Mouse (Mus musculus) limb, embryonic 13.5 days (tissue): Measurements from ENCODE around the gene Eid3. TPM values are rescaled to one million over a fixed set of nuclear protein-coding genes. Genes with fewer than 3 reads are reported as not detected.

Source experiments
- ATAC-seq: fragments of 200-750 bp; cut with Nextera tagmentation; 2 replicates; pipeline ENCODE4 v1.8.0; 2017; ENCODE audit warnings: low read depth, moderate number of reproducible peaks, moderate TSS enrichment; ENCODE audit not compliant: low FRiP score
- H3K27ac ChIP-seq: fragments of 300-500 bp; sonication (generic); 2 replicates; pipeline ENCODE4 v1.5.1; 2015; ENCODE audit warnings: inconsistent platforms, mild to moderate bottlenecking, moderate library complexity
- H3K27me3 ChIP-seq: fragments of 300-500 bp; sonication (generic); 2 replicates; pipeline ENCODE4 v1.6.1; 2015; ENCODE audit warnings: mild to moderate bottlenecking, inconsistent platforms
- H3K36me3 ChIP-seq: fragments of 300-500 bp; sonication (generic); 2 replicates; pipeline ENCODE4 v1.6.1; 2015; ENCODE audit warnings: inconsistent platforms, mild to moderate bottlenecking, moderate library complexity
- H3K4me1 ChIP-seq: fragments of 300-500 bp; sonication (generic); 2 replicates; pipeline ENCODE4 v1.6.1; 2015; ENCODE audit warnings: inconsistent platforms
- H3K4me2 ChIP-seq: fragments of 300-500 bp; sonication (generic); replicated peaks from 2 replicates; pipeline ENCODE4 v1.6.1; 2015; ENCODE audit warnings: inconsistent platforms, mild to moderate bottlenecking, moderate library complexity
- H3K4me3 ChIP-seq: fragments of 300-500 bp; sonication (generic); 2 replicates; pipeline ENCODE4 v1.5.1; 2015; ENCODE audit warnings: moderate library complexity, mild to moderate bottlenecking, inconsistent platforms
- H3K9ac ChIP-seq: fragments of 300-500 bp; sonication (generic); 2 replicates; pipeline ENCODE4 v1.6.1; 2015; ENCODE audit warnings: mild to moderate bottlenecking, inconsistent platforms
- H3K9me3 ChIP-seq: fragments of 300-500 bp; sonication (generic); 2 replicates; pipeline ENCODE4 v1.6.1; 2016; ENCODE audit warnings: inconsistent platforms
- WGBS: fragments of 180-500 bp; shearing (Covaris S2); methylation state at CpG from one replicate; pipeline ENCODE4 v1.1.7; 2015; 5-methylcytosine and 5-hydroxymethylcytosine counted together
- polyA plus RNA-seq: library from polyadenylated mRNA; unstranded; fragments of >200 nt; fragmentation: Nextera tagmentation; extraction: Ambion mirVana; gene quantifications from 2 replicates; pipeline ENCODE4 v1.2.1, GENCODE M21; 2015

Gene Eid3
- polyA plus RNA-seq, 1 experiment from 2014 or later, result 0.51 TPM

- no peak overlapping the region for H3K4me2 ChIP-seq
- H3K9me3 ChIP-seq, result no peaks in the 10 kb centered on the region
- no peak overlapping the region for H3K4me3 ChIP-seq
- H3K27ac ChIP-seq, result no peak overlapping the region
- 89% methylated on average over 13 of the region's 13 CpGs for WGBS
- no peaks in the 10 kb centered on the region for H3K27me3 ChIP-seq
- H3K4me1 ChIP-seq, result peaks cover 18% of the 10 kb centered on the region
- H3K36me3 ChIP-seq, result peaks cover 51% of the 10 kb centered on the region
- ATAC-seq, result no peak
- no peak overlapping the region for H3K9ac ChIP-seq
Observed at GRCm38 (mm10) chr10:82897936-82898335, 31.5 kb downstream of the Eid3 start.

GRCm38 (mm10) chr10:82898893-82899292, 32.5 kb downstream of the Eid3 start:
- no peak overlapping the region for H3K4me3 ChIP-seq

GRCm38 (mm10) chr10:82899810-82900421, 33.5 kb downstream of the Eid3 start:
- Histone ChIP-seq H3K36me3 (peaks cover 33% of the 10 kb centered on the region), H3K9ac (no peak overlapping the region), H3K9me3 (no peaks in the 10 kb centered on the region), H3K27ac (no peak overlapping the region), H3K27me3 (0 out of 2 replicates have a peak, but pooled peaks cover 2% of the 10 kb centered on the region), H3K4me2 (peak overlapping the region; percentile 19), H3K4me3 (no peak overlapping the region), H3K4me1 (peaks cover 29% of the 10 kb centered on the region)
- ATAC-seq, result 0 out of 2 replicates have a peak, but pooled peaks have one; percentile 42
- WGBS, result 40% methylated on average over 16 of the region's 16 CpGs

More at GRCm38 (mm10) chr10:82898893-82899292, 32.5 kb downstream of the Eid3 start:
- Histone ChIP-seq H3K4me1 (peaks cover 27% of the 10 kb centered on the region), H3K9me3 (no peaks in the 10 kb centered on the region), H3K9ac (no peak overlapping the region), H3K4me2 (no peak overlapping the region), H3K27me3 (no peaks in the 10 kb centered on the region), H3K36me3 (peaks cover 41% of the 10 kb centered on the region), H3K27ac (no peak overlapping the region)
- 69% methylated on average over 7 of the region's 7 CpGs for WGBS
- ATAC-seq, result no peak

GRCm38 (mm10) chr10:82900546-82900945, 34.1 kb downstream of the Eid3 start:
- Histone ChIP-seq H3K4me2 (peak overlapping the region; percentile 19), H3K27me3 (peaks cover 7% of the 10 kb centered on the region; the same call in 1 of the 2 replicates), H3K4me1 (peaks cover 34% of the 10 kb centered on the region), H3K36me3 (peaks cover 27% of the 10 kb centered on the region), H3K27ac (no peak overlapping the region), H3K9me3 (no peaks in the 10 kb centered on the region), H3K9ac (no peak overlapping the region), H3K4me3 (no peak overlapping the region)
- ATAC-seq, result no peak
- WGBS, result 28% methylated on average over 7 of the region's 7 CpGs

- no peak overlapping the region for H3K4me3 ChIP-seq
- no peak overlapping the region for H3K9ac ChIP-seq
- H3K27ac ChIP-seq, result no peak overlapping the region
- H3K4me1 ChIP-seq, result peaks cover 34% of the 10 kb centered on the region
- peaks cover 9% of the 10 kb centered on the region; the same call in 1 of the 2 replicates for H3K27me3 ChIP-seq
- peaks cover 18% of the 10 kb centered on the region for H3K36me3 ChIP-seq
- peak; percentile 65 for ATAC-seq
- no peaks in the 10 kb centered on the region for H3K9me3 ChIP-seq
- WGBS, result 9% methylated on average over 7 of the region's 7 CpGs
- H3K4me2 ChIP-seq, result no peak overlapping the region
Observed at GRCm38 (mm10) chr10:82901436-82901835, 35.0 kb downstream of the Eid3 start.

- no peak for ATAC-seq
- Histone ChIP-seq H3K4me2 (no peak overlapping the region), H3K27me3 (peaks cover 32% of the 10 kb centered on the region), H3K27ac (no peak overlapping the region), H3K4me1 (peaks cover 22% of the 10 kb centered on the region), H3K9me3 (no peaks in the 10 kb centered on the region), H3K9ac (no peak overlapping the region), H3K4me3 (no peak overlapping the region), H3K36me3 (no peaks in the 10 kb centered on the region)
- whole genome bisulfite sequencing, result 67% methylated on average over 7 of the region's 7 CpGs
Observed at GRCm38 (mm10) chr10:82908526-82908925, 42.1 kb downstream of the Eid3 start.

- Histone ChIP-seq H3K4me2 (peak overlapping the region; percentile 23; the same call in 1 of the 2 replicates), H3K9ac (no peak overlapping the region), H3K36me3 (no peaks in the 10 kb centered on the region)
Observed at GRCm38 (mm10) chr10:82909382-82909781, 43.0 kb downstream of the Eid3 start.

GRCm38 (mm10) chr10:82910198-82910597, 43.8 kb downstream of the Eid3 start:
- Histone ChIP-seq H3K27ac (no peak overlapping the region), H3K4me3 (no peak overlapping the region), H3K36me3 (no peaks in the 10 kb centered on the region), H3K27me3 (peaks cover 27% of the 10 kb centered on the region), H3K4me2 (no peak overlapping the region), H3K9ac (no peak overlapping the region), H3K4me1 (peaks cover 14% of the 10 kb centered on the region), H3K9me3 (no peaks in the 10 kb centered on the region)
- ATAC-seq, result no peak
- WGBS, result 74% methylated on average over 3 of the region's 3 CpGs

More at GRCm38 (mm10) chr10:82909382-82909781, 43.0 kb downstream of the Eid3 start:
- H3K27me3 ChIP-seq, result peaks cover 32% of the 10 kb centered on the region
- no peak overlapping the region for H3K4me3 ChIP-seq
- H3K9me3 ChIP-seq, result no peaks in the 10 kb centered on the region
- 15% methylated on average over 9 of the region's 9 CpGs for WGBS
- peaks cover 16% of the 10 kb centered on the region for H3K4me1 ChIP-seq
- H3K27ac ChIP-seq, result no peak overlapping the region
- ATAC-seq, result no peak

GRCm38 (mm10) chr10:82913238-82913637, 46.8 kb downstream of the Eid3 start:
- WGBS, result 82% methylated on average over 4 of the region's 4 CpGs
- Histone ChIP-seq H3K36me3 (no peaks in the 10 kb centered on the region), H3K4me1 (peaks cover 7% of the 10 kb centered on the region), H3K9ac (no peak overlapping the region), H3K9me3 (no peaks in the 10 kb centered on the region), H3K4me3 (no peak overlapping the region), H3K4me2 (no peak overlapping the region), H3K27me3 (peaks cover 14% of the 10 kb centered on the region), H3K27ac (no peak overlapping the region)
- ATAC-seq, result no peak

GRCm38 (mm10) chr10:82913772-82914171, 47.3 kb downstream of the Eid3 start:
- 78% methylated on average over 6 of the region's 6 CpGs for WGBS
- Histone ChIP-seq H3K27me3 (peaks cover 12% of the 10 kb centered on the region), H3K27ac (no peak overlapping the region), H3K4me3 (no peak overlapping the region), H3K4me2 (no peak overlapping the region), H3K36me3 (no peaks in the 10 kb centered on the region), H3K4me1 (peaks cover 4% of the 10 kb centered on the region), H3K9ac (no peak overlapping the region), H3K9me3 (no peaks in the 10 kb centered on the region)
- ATAC-seq, result no peak
